Mouse (Mus musculus): ENCODE results near the gene Ssbp4.

Gene Ssbp4

GRCm38 (mm10) chr8:70630532-70631381 lies 22.1 kb upstream of the Ssbp4 start:
- DNase-seq: peak; percentile 54

DNA sequence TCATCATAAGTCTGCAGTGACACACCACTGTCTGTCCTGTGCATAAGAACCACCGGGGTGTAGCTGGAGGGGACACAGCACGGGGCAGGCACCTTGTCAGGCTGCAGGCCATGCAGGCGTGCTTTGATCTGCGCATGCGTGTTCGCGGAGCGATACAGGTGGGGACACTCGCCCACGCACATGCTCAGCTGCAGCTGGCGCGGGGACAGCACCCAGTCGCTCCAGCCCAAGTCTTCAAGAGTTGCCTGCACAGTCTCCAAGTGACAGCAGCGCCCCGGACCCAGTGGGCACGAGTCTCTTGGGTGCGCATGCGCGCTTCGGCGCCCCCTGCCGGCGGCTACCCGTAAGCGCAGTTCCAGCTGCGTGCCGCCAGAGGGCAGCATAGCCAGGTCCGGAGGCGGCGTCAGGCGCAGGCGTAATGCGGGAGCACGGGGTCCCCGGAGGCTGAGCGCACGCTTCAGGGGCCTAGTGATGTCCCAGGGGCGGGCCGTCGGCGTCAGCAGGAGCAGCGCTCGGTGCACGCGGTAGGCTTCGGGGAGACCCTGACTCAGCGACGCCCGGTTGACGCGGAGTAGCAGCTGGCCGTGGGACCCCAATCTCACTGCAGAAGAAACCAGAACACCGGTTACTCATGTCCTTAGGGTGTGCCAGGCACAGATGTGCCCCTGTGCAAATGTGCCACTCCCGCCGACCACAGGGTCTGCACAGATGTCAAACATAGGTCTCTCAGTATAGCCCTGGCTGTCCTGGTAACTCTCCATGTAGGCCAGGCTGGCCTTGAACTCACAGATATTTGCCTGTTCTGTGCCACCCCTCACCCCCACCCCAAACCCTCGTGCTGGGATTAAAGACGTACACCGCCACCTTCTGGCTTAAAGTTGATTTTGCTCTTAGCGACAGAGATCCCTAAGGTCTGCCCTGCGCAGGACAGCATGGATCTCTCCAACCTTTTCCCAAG lies 21.2 kb upstream of the Ssbp4 start:
- DNase-seq: peak; percentile 84

DNA sequence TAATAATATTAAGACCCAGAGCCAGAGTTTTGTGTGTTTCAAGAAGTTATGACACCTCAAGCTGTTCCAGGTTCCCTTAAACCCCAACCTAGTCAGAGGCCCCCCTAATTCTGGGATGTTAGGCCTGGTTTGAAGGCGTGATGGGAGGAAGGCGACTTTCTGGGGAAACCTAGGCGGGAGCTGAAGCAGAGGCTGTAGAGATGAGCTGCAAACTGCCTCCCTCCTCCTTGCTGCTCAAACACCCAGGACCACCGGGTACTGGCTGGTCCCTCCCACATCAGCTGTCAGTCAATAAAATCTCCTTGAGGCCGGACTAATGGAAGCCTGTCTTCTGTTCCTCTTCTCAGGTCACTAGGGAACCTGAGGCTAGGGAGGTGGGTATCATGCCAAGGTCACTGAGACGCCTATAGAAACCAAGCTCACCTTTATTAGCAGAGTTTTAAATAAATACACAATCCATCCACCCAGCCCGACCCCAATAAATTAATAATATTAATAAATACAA lies 20.4 kb upstream of the Ssbp4 start:
- no peak for DNase-seq

DNA sequence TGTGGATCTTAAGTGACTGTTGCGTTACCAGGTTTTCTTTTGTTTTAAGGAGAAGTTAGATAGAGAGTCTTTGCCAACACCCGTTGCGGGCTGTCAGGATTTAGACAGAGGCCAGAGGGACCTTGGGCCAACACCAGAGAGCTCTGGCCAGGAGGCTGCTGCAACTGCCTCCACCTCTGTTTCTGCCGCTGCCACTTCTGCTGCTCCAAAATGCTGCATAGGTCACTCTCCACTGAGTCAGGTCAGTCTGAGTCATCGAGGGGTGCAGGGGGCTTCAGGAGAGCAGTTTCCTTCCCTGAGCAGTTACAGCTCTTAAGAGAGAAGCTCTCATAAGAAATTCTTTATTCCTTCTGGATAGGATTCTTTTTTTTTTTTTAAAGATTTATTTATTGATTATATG lies 18.4 kb upstream of the Ssbp4 start:
- no peak for DNase-seq

GRCm38 (mm10) chr8:70625104-70625503 lies 16.4 kb upstream of the Ssbp4 start:
- peak; percentile 79 for DNase-seq

DNA sequence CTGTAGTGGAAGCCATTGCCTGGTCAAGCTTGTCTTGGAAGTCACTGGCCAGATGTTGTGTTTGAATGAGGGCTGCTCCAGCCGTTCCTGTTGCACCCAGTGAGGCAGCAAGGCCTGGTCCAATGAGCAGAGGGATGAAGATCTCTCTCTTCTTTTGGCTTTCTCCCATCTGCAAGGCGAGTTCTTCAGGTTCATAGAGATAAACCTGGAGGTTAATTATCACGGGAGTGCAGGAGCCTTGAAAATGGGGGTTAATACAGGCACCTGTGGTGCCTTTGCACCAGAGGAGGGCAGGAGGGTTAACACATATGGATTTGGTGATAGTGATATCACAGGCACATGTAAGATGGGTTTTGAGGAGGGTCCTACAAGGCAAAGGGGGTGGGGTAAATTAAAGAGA lies 13.5 kb upstream of the Ssbp4 start:
- no peak for DNase-seq

- peak; percentile 56 for DNase-seq
Measured at GRCm38 (mm10) chr8:70618888-70619334, 10.2 kb upstream of the Ssbp4 start.

DNA sequence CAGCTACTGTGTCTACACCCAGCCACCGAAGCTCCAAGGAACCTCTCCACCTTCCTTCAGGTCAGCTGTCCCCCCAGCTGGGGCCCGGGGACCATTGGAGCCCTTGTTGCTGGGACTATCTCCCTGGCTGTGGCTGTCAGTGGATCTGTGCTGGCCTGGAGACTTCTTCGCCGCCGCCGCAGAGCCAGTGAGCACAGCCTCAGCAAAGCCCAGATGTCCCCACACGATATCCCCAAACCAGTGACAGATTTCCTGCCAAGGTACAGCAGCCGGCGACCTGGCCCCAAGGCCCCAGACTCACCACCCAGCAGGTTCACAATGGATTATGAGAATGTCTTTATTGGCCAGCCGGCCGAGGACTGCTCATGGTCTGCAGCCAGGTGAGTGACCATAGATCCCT lies 9.3 kb upstream of the Ssbp4 start:
- no peak for DNase-seq

- no peak for DNase-seq
Measured at GRCm38 (mm10) chr8:70616645-70617044, 8.0 kb upstream of the Ssbp4 start.

GRCm38 (mm10) chr8:70615894-70616293 lies 7.2 kb upstream of the Ssbp4 start, which contains the start of gene Lrrc25:
Gene Lrrc25, plus strand, starts transcription at chr8:70616155.
- DNase-seq: no peak

- DNase-seq: no peak
Measured at GRCm38 (mm10) chr8:70615281-70615680, 6.6 kb upstream of the Ssbp4 start.

- DNase-seq: no peak
Measured at GRCm38 (mm10) chr8:70614469-70614868, 5.8 kb upstream of the Ssbp4 start.

- no peak for DNase-seq
Measured at GRCm38 (mm10) chr8:70613763-70614162, 5.1 kb upstream of the Ssbp4 start.

GRCm38 (mm10) chr8:70611849-70612248 lies 3.2 kb upstream of the Ssbp4 start:
- DNase-seq: peak; percentile 94

DNA sequence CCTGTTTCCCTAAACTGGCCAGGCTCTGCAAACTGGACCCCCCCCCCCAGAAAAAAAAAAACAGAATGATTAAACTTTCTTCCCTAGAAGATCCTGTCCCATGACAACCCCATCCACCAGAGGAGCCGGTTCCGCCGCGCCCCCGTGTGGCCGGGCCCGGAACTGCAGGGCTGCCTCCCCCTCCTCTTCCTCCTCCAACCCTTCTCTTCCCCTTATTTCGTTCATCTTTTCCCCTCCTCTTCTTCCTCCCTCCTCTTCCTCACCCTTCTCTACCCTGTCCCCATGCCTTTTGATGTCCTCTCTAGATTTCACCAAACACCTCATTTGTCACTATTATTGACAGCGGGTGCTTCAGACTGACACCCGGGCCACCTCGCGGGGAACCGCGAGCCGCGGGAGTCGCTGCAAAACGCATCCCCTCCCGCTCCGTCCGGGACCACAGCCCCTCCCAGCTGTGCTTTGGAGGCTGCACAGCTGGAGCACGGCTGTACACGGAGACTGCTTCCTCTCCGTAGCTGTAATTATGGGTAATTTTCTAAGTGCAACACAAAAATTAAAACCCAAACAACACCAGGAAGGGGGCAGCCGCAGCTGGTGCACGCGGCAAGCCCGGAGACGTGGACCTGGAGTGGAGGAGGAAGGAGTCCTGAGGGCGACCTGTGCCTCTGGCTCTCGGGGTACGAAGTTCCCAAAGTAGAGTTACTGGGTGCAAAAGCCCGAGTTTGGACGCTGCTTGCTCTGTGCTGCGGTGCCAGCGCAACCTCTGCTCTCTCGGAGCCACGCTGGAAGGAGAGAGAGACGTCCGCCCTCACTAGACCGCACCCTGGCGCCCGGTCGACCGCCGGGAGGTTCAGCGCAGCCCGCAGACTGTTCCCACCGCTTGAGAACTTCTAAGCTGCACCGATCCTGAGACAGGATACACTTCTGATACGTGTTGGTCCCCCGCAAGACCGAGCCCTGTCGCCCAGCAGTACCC lies 2.4 kb upstream of the Ssbp4 start:
- peak; percentile 93 for DNase-seq

GRCm38 (mm10) chr8:70609849-70610795 lies 1.4 kb upstream of the Ssbp4 start:
- peak; percentile 92 for DNase-seq

DNA sequence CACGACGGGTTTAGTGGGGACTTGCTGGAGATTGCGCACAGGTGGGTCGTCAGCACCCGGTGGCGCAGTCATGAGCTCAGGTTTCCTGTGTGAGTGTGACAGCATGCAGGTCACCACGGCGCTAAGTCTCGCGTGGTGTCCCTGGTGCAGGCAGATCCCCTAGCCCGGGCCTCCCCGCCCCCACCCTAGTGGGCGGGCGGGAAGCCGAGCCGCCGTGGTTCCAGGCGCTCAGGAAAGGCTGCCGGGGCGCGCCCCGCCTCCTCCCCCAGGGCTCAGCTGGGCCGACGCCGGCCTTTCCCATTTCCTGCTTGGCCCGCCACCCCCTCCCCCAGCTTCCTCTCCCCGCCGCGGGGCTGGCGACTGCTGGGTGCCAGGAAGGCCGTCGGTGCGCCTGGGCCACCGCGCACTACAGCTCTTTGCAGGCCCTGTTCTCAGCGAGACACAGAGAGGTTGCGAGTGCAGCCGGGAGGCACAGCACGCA lies 736 bp upstream of the Ssbp4 start:
- DNase-seq: peak; percentile 90

GRCm38 (mm10) chr8:70607898-70608748 lies 549 bp downstream of the Ssbp4 start:
- peak; percentile 54 for DNase-seq

DNA sequence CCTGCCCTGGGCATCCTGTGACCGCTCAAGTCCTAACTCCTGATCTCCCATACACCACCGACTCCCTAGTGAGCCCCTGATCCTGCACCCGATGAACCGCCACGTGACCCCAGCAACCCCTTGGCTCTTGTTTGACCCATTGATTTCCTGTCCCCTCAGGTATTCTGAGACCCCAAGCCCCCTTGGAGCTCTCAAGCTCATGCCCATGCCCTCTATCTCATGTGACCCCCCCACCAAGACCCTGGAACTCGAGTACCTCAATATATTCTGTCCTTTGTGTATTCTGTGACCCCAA lies 1.1 kb downstream of the Ssbp4 start:
- no peak for DNase-seq

Measured in lung, postnatal 14 days (tissue).